Mouse (Mus musculus) heart, adult 2 months (tissue): ENCODE results near the gene Gm39566.

ENCODE experiments used
- EP300 ChIP-seq: fragments of 200-500 bp; IDR thresholded peaks from 2 replicates; pipeline ENCODE4 v1.6.1; 2011; ENCODE audit warnings: low read depth, low read length, control low read depth; ENCODE audit not compliant: insufficient read depth
- POLR2A ChIP-seq: fragments of 200-500 bp; IDR thresholded peaks from 2 replicates; pipeline ENCODE4 v1.6.1; 2011; ENCODE audit warnings: mild to moderate bottlenecking, low read depth, low read length, control low read depth; ENCODE audit not compliant: insufficient read depth

DNA sequence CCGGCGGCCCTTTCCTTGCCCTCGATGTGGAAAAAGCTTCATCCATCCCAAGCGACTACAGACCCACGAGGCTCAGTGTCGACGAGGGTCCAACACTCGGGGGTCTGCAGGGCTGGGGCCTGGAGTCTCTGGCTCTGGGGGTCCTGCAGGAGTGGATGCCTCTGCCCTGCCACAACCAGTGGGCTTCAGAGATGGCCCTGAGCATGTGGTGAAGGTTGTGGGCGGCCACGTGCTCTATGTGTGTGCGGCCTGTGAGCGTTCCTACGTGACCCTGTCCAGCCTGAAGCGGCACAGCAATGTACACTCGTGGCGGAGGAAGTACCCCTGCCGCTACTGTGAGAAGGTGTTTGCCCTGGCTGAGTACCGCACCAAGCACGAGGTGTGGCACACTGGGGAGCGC, 38.6 kb downstream of the Gm39566 start:
- no peak for TF ChIP-seq EP300
- TF ChIP-seq POLR2A: no peak
